Mouse (Mus musculus): Measurements from ENCODE around the gene Pigr.

DNA sequence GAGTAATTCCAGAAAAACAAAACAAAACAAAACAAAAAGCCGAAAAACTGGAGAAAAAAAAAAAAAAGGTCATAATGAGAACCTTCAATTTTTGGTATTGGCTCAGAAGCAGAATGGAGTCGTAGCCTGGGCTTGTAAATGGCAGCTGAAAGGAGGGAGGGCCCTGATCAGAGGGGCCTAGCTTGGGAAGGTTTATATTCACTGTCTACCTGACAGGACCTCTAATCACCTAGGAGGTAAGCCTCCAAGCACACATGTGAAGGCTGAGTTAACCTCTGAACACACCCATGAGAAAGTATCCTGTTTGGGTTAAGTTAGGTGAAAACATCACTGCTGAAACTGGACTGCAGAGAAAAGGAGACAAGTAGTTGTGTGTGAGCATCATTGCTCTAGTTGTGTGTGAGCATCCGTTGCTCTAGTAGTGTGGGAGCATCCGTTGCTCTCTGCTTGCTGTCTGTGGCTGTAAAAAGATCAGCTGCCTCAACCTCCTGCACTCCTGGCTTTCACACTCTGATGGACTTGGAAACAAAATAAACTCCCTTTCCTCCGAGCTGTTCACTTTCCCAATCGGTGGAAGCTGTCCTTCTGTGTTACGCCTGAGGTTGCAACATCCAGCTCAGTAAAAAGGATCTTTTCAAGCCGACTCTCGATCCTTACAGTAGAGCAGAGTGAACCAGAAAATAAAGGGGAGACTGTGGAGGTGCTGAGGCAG lies 67.0 kb downstream of the Pigr start:
- TF ChIP-seq CTCF (IDR thresholded peaks at IDR 0.05; ENCODE audit: extremely low read depth, insufficient read depth, insufficient read length, insufficient replicate concordance): no peak
- no peak for TF ChIP-seq POLR2A (IDR thresholded peaks at IDR 0.05; ENCODE audit: low read depth, low read length)

Data from spleen, adult 2 months (tissue).